Mouse (Mus musculus) midbrain, embryonic 12.5 days (tissue): Measurements from ENCODE around the gene Sema3b. TPM values are rescaled to one million over a fixed set of nuclear protein-coding genes. Genes with fewer than 3 reads are reported as not detected.

Source experiments
- ATAC-seq: fragments of 200-750 bp; cut with Nextera tagmentation; 2 replicates; pipeline ENCODE4 v1.8.0; 2017; ENCODE audit warnings: low read depth, moderate TSS enrichment, moderate library complexity; ENCODE audit not compliant: low FRiP score
- H3K27ac ChIP-seq: fragments of 300-500 bp; sonication (generic); replicated peaks from 2 replicates; pipeline ENCODE4 v1.5.1; 2016; ENCODE audit warnings: mild to moderate bottlenecking
- H3K27me3 ChIP-seq: fragments of 300-500 bp; sonication (generic); 2 replicates; pipeline ENCODE4 v1.6.1; 2016; ENCODE audit warnings: mild to moderate bottlenecking
- H3K36me3 ChIP-seq: fragments of 300-500 bp; sonication (generic); 2 replicates; pipeline ENCODE4 v1.6.1; 2016
- H3K4me1 ChIP-seq: fragments of 300-500 bp; sonication (generic); 2 replicates; pipeline ENCODE4 v1.6.1; 2016
- H3K4me2 ChIP-seq: fragments of 300-500 bp; sonication (generic); replicated peaks from 2 replicates; pipeline ENCODE4 v1.6.1; 2016; ENCODE audit warnings: mild to moderate bottlenecking, moderate library complexity
- H3K4me3 ChIP-seq: fragments of 300-500 bp; sonication (generic); 2 replicates; pipeline ENCODE4 v1.5.1; 2016; ENCODE audit warnings: mild to moderate bottlenecking
- H3K9ac ChIP-seq: fragments of 300-500 bp; sonication (generic); replicated peaks from 2 replicates; pipeline ENCODE4 v1.6.1; 2016; ENCODE audit warnings: mild to moderate bottlenecking, moderate library complexity
- H3K9me3 ChIP-seq: fragments of 300-500 bp; sonication (generic); 2 replicates; pipeline ENCODE4 v1.6.1; 2016; ENCODE audit warnings: mild to moderate bottlenecking
- WGBS: fragments of 180-500 bp; shearing (Covaris S2); methylation state at CpG from one replicate; pipeline ENCODE4 v1.1.7; 2016; 5-methylcytosine and 5-hydroxymethylcytosine counted together
- polyA plus RNA-seq: library from polyadenylated mRNA; unstranded; fragments of >200 nt; fragmentation: Nextera tagmentation; extraction: Ambion mirVana; gene quantifications from 2 replicates; pipeline ENCODE4 v1.2.1, GENCODE M21; 2016

Sema3b gene
- polyA plus RNA-seq, 1 experiment from 2014 or later, result 3.2 TPM

DNA sequence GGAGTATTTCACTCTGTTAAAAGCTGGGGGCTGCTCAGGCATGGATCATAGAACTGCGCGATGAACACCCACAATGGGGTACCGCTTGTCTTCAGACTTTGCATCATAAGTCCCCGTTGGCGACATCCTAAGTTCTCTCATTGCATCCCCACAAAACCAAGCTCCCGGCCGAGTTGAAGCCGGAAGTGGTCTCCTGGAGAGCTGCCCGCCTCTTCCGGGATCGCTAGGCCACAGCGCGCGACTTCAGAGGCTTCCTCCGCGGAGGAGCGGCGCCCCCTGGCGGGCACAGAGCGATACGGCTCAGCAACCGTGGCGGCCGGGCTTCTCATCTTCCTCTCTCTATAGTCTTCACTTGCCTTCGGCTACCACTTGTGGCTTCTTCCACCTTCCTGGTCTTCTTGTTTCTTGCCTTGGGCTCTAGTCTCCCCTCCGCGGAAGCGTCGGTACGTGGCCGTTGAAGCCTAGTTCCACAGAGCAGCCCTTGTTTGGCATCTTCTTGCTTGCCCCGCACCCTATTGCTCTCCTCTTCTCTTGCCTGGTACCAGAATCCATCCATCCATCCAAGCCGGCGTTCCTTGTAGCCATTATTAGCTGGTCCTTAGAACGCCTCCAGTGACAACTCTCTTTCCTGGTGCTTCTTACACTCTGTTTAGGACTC lies 35.6 kb upstream of the Sema3b start:
- Histone ChIP-seq H3K4me3 (peak overlapping the region; percentile 34), H3K36me3 (no peaks in the 10 kb centered on the region), H3K4me2 (peak overlapping the region; percentile 55), H3K27me3 (no peaks in the 10 kb centered on the region), H3K9ac (peak overlapping the region; percentile 17), H3K9me3 (no peaks in the 10 kb centered on the region), H3K4me1 (peaks cover 35% of the 10 kb centered on the region), H3K27ac (peak overlapping the region; percentile 63)
- ATAC-seq, result peak; percentile 73
- 5% methylated on average over 35 of the region's 35 CpGs for WGBS

DNA sequence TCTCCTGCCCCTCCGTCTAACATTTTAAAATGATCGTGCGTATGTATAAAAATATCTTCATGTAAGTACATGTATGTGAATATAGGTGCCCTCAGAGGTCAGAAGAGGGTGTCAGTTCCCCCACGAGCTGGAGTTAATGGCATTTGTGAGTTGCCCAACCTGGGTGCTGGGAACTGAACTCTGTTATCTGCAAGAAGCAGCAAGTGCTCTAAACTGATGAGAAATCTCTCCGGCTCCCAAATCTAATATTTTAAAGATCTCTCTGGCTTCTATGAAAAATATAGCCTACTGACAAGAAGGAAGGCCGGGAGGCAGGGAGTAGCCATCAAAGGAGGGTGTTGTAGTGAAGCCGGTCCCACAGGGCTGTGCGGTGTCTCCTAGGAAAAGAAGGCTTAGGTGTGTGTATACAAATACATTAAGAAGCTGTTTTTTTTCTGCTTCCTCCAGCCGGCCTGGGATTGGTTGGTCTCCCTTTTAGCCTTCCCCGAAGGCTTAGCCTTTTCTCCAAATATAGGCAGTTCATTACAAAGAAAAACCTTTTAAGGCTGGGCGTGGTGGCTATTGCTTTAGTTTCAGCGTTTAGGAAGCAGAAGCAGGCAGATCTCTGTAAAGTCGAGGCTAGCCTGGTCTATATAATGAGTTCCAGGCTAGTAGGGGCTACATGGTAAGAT lies 34.6 kb upstream of the Sema3b start:
- H3K9me3 ChIP-seq, result no peaks in the 10 kb centered on the region
- H3K4me3 ChIP-seq, result peak overlapping the region; percentile 34; the same call in 1 of the 2 replicates
- H3K27ac ChIP-seq, result no peak overlapping the region
- H3K36me3 ChIP-seq, result no peaks in the 10 kb centered on the region
- no peak overlapping the region; the same call in 1 of the 2 replicates for H3K9ac ChIP-seq
- H3K4me2 ChIP-seq, result no peak overlapping the region
- no peaks in the 10 kb centered on the region for H3K27me3 ChIP-seq
- ATAC-seq, result no peak
- H3K4me1 ChIP-seq, result peaks cover 35% of the 10 kb centered on the region
- 90% methylated on average over 13 of the region's 13 CpGs for WGBS

DNA sequence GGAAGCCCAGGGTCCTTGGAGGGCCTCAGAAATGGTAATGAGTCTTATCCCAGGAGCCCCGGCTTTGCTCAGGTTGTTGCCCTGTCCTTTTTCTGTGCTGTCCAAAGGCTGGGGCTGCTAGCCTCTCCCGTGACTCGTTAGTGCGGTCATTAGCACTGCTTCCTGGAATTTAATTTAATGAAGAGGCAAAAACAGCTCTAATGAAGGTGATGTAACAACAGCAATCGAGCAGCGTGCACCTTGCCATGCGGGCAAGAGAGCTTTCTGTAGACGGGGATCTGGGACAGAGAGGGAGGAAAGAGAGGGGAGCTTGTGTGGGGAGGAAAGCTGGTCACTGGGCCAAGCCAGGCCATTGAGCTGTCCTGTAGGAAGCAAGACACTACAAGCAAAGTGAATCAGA lies 32.6 kb upstream of the Sema3b start:
- Histone ChIP-seq H3K27ac (peak overlapping the region; percentile 39; the same call in 1 of the 2 replicates), H3K4me3 (no peak overlapping the region), H3K36me3 (no peaks in the 10 kb centered on the region), H3K9me3 (no peaks in the 10 kb centered on the region), H3K9ac (no peak overlapping the region; the same call in 1 of the 2 replicates), H3K4me1 (peaks cover 48% of the 10 kb centered on the region), H3K4me2 (no peak overlapping the region), H3K27me3 (no peaks in the 10 kb centered on the region)
- 34% methylated on average over 8 of the region's 8 CpGs for WGBS
- no peak for ATAC-seq

DNA sequence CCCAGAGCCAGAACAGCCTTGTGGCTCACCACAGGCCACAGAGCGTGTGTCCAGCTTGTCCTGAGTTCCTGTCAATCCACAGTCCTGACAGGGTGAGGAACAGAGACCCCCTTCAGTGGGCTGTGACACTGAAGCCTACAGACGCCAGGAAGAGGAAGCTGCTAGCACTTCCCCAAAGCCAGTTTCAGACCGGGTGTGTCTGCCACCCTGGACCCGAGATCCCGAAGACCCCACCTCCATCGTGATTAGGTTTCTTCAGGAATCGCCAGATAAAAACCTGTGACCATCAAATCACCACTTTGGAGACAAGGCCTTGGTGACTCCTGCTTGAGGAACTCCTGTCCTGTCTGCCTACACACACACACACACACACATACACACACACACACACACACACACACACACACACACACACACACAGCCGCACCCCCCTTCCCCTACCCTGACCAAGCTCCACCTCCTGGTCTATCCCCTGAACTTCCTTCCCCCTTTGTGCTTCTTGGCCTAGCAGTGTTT lies 31.3 kb upstream of the Sema3b start:
- no peaks in the 10 kb centered on the region for H3K27me3 ChIP-seq
- H3K4me3 ChIP-seq, result no peak overlapping the region
- H3K27ac ChIP-seq, result peak overlapping the region; percentile 27
- H3K9me3 ChIP-seq, result no peaks in the 10 kb centered on the region
- no peak for ATAC-seq
- no peaks in the 10 kb centered on the region for H3K36me3 ChIP-seq
- WGBS, result 45% methylated on average over 7 of the region's 8 CpGs
- no peak overlapping the region for H3K9ac ChIP-seq
- H3K4me1 ChIP-seq, result peaks cover 59% of the 10 kb centered on the region
- H3K4me2 ChIP-seq, result no peak overlapping the region

DNA sequence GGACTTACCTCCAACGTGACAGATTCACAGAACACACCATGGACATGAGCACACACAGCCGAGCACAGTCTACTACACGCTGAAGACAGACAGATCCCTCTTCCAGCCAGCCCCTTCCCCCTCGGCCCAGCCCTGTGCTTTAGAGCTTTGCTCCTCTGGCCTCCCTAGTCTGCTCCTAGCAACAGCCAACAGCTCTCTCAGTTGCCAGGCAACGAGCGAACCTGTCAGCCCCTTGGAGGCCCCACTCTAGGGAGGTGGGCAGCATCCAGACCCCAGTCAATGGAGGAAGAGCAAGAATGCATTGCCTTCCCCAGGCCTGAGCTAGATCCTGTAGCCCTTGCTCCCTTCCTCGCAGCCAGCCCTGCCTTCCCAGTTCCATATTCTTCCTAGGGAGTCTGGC lies 28.0 kb upstream of the Sema3b start:
- peaks cover 64% of the 10 kb centered on the region for H3K4me1 ChIP-seq

DNA sequence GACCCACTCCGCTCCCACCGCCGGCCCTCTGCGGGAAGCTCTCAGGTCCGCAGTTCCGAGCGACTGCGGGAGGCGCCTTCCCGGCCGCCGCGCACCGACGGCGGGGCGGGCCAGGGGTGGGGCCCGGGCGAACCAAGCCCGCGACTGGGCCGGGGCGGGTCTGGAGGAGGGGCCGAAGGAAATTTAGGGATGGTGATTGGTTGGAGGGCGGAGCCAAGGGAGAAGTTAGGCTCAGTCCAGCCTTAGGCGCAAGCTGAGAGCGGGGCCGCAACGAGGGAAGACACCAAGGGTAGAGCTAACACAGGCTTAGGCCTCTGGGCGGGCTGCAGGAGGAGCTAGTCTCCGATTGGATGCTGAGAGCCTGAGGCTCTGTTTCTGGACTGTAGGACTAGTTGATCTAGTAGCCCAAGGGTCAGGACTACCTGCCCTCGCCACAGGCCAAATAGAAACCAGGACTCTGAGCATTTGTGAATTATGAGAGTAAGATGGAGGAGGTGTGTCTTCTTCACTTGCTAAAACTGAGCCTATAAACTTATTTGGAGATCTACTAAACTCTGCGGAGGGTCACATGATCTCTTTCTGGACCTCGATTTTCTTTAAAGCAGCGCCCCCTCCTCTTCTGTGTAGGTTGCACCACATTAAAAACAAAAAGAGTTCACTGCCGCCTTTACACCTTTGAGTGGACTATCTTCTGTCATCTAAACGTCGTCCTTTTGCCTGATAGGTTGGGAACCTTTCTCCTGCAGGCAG lies 26.4 kb upstream of the Sema3b start, which contains the start of gene Gnai2:
Gene Gnai2, minus strand, starts transcription at position 89 of the 750 bp plus-strand sequence.
- Histone ChIP-seq H3K4me1 (peaks cover 64% of the 10 kb centered on the region), H3K4me3 (peak within 1 kb of the TSS; percentile 81), H3K4me2 (peak within 1 kb of the TSS; percentile 95), H3K9me3 (no peaks in the 10 kb centered on the region), H3K27me3 (no peaks in the 10 kb centered on the region), H3K36me3 (no peaks in the 10 kb centered on the region), H3K9ac (peak within 1 kb of the TSS; percentile 95), H3K27ac (peak within 1 kb of the TSS; percentile 99)
- 3% methylated on average over 38 of the region's 38 CpGs for WGBS
- ATAC-seq, result peak; percentile 83

More for the DNA sequence above, 28.0 kb upstream of the Sema3b start:
- Histone ChIP-seq H3K27ac (peak overlapping the region; percentile 90), H3K9me3 (no peaks in the 10 kb centered on the region), H3K4me3 (0 out of 2 replicates have a peak overlapping the region, but pooled peaks have one; percentile 5), H3K9ac (no peak overlapping the region), H3K27me3 (no peaks in the 10 kb centered on the region), H3K36me3 (no peaks in the 10 kb centered on the region), H3K4me2 (peak overlapping the region; percentile 45)
- WGBS, result 10% methylated on average over 7 of the region's 7 CpGs
- peak; percentile 72 for ATAC-seq

DNA sequence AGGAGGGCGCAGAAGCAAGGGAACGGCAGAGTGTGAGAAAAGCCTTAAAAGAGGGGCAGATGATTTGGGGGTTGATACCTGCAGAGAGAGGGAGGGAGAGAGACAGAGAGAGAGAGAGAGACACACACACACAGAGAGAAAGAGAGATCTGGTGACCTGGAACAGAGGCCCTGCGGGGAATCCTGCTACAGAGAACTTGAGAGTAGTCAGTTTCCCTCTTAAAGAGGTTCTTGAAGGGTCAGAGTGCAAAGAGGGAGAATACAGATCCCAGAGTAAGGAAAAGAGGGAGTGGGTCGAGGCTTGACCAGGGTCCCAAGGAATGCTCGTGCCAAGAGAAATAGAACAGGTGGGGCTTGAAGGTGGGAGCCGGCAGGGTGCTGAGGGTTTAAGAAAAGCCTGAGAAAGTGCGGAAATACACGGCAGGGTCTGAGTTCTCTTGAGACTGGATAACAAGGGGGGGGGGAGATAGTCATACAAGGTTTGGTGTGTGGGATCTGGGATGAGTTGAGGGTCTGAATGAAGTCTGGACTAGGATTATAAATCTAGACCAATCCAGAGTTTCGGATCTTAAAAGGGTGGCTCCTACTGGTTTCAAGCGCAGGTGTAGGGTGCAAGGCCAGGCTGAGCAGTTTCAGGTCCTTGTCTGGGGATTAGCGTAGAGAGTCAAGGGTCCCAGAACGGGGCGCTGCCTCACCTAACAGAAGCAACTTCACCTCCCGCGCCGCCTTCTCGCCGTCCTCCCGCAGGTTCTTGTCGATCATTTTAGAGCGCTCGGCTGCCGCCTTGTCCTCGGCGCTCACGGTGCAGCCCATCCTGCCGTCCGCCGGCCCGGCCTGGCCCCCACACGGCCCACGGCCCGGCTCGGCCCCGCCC lies 25.6 kb upstream of the Sema3b start:
- H3K9ac ChIP-seq, result peak overlapping the region; percentile 95
- H3K36me3 ChIP-seq, result no peaks in the 10 kb centered on the region
- peak overlapping the region; percentile 81 for H3K4me3 ChIP-seq
- H3K4me1 ChIP-seq, result peaks cover 67% of the 10 kb centered on the region
- ATAC-seq, result no peak
- peak overlapping the region; percentile 95 for H3K4me2 ChIP-seq
- peak overlapping the region; percentile 99 for H3K27ac ChIP-seq
- H3K27me3 ChIP-seq, result no peaks in the 10 kb centered on the region
- under 1% methylated on average over 35 of the region's 35 CpGs for whole genome bisulfite sequencing
- no peaks in the 10 kb centered on the region for H3K9me3 ChIP-seq

DNA sequence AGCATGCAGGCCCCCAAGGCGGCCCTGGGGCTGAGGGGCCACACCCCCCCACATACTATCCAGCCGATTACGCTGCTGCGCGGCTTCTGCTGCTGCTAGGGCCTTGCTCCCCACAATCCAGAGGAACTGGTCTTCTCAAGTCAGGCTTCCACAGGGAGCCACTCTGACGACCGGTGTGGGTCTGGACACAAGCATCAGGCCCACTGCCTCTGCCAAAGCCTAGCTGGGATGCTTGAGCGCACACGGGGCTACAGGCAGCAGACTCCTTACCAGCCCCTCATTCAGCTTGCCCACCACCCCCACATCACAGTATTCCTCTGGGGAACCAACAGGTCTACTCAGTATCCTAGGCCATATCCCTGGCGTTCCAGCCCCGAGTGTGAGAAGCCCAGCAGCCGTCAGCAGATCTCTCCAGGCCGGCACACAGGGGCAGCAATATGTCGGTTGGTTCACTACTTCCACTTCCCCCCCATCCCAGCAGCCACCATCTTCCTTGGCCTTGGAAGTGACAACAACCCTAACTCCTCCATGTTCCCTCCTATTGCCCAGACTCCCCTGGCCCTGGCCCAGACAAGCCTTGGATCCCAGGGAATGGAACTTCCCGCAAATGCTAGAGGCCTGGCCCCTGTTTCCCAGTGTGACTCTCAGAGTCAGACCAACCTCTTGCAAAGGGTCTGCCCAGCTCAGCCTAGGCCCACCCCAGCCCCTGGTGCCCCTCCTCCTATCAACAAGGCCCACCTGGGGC lies 24.8 kb upstream of the Sema3b start:
- H3K27ac ChIP-seq, result peak overlapping the region; percentile 99
- H3K36me3 ChIP-seq, result 0 out of 2 replicates have a peak, but pooled peaks cover 1% of the 10 kb centered on the region
- peak overlapping the region; percentile 95 for H3K4me2 ChIP-seq
- 0% methylated on average over 15 of the region's 15 CpGs for WGBS
- H3K4me1 ChIP-seq, result peaks cover 75% of the 10 kb centered on the region
- no peaks in the 10 kb centered on the region for H3K27me3 ChIP-seq
- no peaks in the 10 kb centered on the region for H3K9me3 ChIP-seq
- peak overlapping the region; percentile 81 for H3K4me3 ChIP-seq
- ATAC-seq, result no peak
- H3K9ac ChIP-seq, result peak overlapping the region; percentile 95

DNA sequence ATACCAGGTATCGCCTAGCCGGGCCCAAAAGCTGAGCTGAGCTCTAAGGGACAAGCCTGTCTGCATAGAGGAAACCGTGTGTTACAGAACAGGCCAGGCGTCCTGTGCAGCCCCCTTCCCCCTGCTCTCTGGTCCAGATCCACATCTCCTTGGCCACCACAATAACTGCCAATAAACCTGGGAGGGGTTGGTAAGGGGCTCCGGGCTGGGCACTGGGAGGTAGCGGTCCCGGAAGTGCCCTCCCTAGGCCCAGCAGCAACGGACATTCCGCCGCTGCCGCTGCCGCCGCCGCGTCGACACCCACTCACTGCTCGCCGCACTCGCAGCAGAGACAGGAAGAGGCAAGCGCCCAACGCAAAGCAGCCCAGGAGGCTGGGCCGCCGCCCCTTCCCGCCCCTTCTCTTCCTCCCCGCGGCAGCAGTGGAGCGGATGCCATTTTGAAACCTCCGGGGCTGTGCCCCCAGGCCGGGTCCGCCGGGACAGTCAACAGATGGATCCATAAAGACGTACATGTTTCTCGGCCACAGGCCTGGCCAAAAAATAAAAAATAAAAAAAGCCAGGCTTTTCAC lies 24.1 kb upstream of the Sema3b start:
- WGBS, result under 1% methylated on average over 33 of the region's 33 CpGs
- peak overlapping the region; percentile 95 for H3K9ac ChIP-seq
- 0 out of 2 replicates have a peak, but pooled peaks cover 3% of the 10 kb centered on the region for H3K36me3 ChIP-seq
- H3K4me2 ChIP-seq, result peak overlapping the region; percentile 95
- peak overlapping the region; percentile 99 for H3K27ac ChIP-seq
- H3K4me3 ChIP-seq, result peak overlapping the region; percentile 81
- peaks cover 82% of the 10 kb centered on the region for H3K4me1 ChIP-seq
- no peaks in the 10 kb centered on the region for H3K9me3 ChIP-seq
- no peaks in the 10 kb centered on the region for H3K27me3 ChIP-seq
- no peak for ATAC-seq

DNA sequence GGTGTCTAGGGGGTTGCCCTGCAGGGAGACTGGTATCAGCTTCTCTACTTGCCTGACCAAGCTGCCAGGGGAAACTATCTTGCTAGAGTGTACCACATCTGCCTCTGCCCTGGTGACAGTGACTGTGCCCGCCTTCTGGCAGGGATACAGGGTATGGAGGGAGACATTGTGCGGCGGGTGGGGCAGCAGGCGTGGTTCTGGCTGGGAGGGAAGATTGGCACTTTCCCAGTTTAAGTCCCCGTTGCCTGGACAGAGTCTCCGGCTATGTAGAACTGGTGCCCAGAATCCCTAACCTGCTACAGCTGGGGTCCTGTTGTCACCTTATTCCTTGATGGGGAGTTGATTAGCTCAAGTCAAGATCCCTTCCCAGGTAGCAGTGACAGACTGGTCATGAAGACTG lies 23.4 kb upstream of the Sema3b start:
- H3K36me3 ChIP-seq, result 0 out of 2 replicates have a peak, but pooled peaks cover 3% of the 10 kb centered on the region
- H3K4me2 ChIP-seq, result peak overlapping the region; percentile 95
- peaks cover 84% of the 10 kb centered on the region for H3K4me1 ChIP-seq
- 25% methylated on average over 6 of the region's 6 CpGs for WGBS
- peak overlapping the region; percentile 81 for H3K4me3 ChIP-seq
- H3K9ac ChIP-seq, result peak overlapping the region; percentile 95
- H3K27me3 ChIP-seq, result no peaks in the 10 kb centered on the region
- H3K9me3 ChIP-seq, result no peaks in the 10 kb centered on the region
- H3K27ac ChIP-seq, result peak overlapping the region; percentile 99
- no peak for ATAC-seq
